Mouse (Mus musculus) bone marrow, adult 2 months (tissue): ENCODE results near the gene Tnfaip8l3. TPM values are rescaled to one million over a fixed set of nuclear protein-coding genes. Genes with fewer than 3 reads are reported as not detected.
"Not testable (repeated sequence)": the region's sequence is repeated elsewhere in the genome, so short reads cannot be mapped to it uniquely, and the experiment has no call there.

Experiments used
- H3K27ac ChIP-seq: fragments of 200-500 bp; 2 replicates; pipeline ENCODE4 v1.5.1; 2012; ENCODE audit warnings: low read depth, mild to moderate bottlenecking, control low read depth, inconsistent platforms, low read length; ENCODE audit not compliant: control insufficient read depth, poor library complexity, insufficient read depth
- H3K4me1 ChIP-seq: fragments of 200-500 bp; 2 replicates; pipeline ENCODE4 v1.6.1; 2011; ENCODE audit warnings: low read length; ENCODE audit not compliant: control insufficient read depth, insufficient read depth
- H3K4me3 ChIP-seq: fragments of 200-500 bp; replicated peaks from 2 replicates; pipeline ENCODE3; 2011; ENCODE audit warnings: mild to moderate bottlenecking, low read depth, low read length, control low read depth; ENCODE audit not compliant: control insufficient read depth
- CTCF ChIP-seq: fragments of 200-500 bp; IDR thresholded peaks from 2 replicates; pipeline ENCODE4 v1.5.1; 2011; ENCODE audit warnings: low read length, control low read depth; ENCODE audit not compliant: control insufficient read depth, insufficient read depth
- POLR2A ChIP-seq: fragments of 200-500 bp; IDR thresholded peaks from 2 replicates; pipeline ENCODE4 v1.6.1; 2011; ENCODE audit warnings: low read depth, mild to moderate bottlenecking, control low read depth, low read length, borderline replicate concordance; ENCODE audit not compliant: control insufficient read depth
- WGBS: fragments of 180-500 bp; shearing (Covaris S2); methylation state at CpG from one replicate; pipeline ENCODE4 v1.1.7; 2018; 5-methylcytosine and 5-hydroxymethylcytosine counted together
- polyA plus RNA-seq: library from polyadenylated mRNA; stranded (reverse); fragments of >200 nt; gene quantifications from 2 replicates; pipeline ENCODE4 v1.2.4, GENCODE M21; 2011; ENCODE audit warnings: low replicate concordance; ENCODE audit not compliant: missing spikeins, insufficient read depth, insufficient read length

Tnfaip8l3 gene
- polyA plus RNA-seq, 1 experiment, result not detected

GRCm38 (mm10) chr9:54037717-54038116 lies 30.5 kb downstream of the Tnfaip8l3 start:
- Histone ChIP-seq H3K4me3 (no peak overlapping the region), H3K4me1 (no peaks in the 10 kb centered on the region), H3K27ac (no peak overlapping the region)
- TF ChIP-seq POLR2A, result no peak
- 73% methylated on average over 9 of the region's 9 CpGs for WGBS

- Histone ChIP-seq H3K4me1 (no peaks in the 10 kb centered on the region), H3K27ac (no peak overlapping the region), H3K4me3 (no peak overlapping the region)
- TF ChIP-seq CTCF (no peak), POLR2A (no peak)
- 70% methylated on average over 5 of the region's 5 CpGs for WGBS
These were observed 33.5 kb downstream of the Tnfaip8l3 start for GRCm38 (mm10) chr9:54034691-54035090.

- 8% methylated on average over 3 of the region's 3 CpGs for WGBS
- no peaks in the 10 kb centered on the region for H3K4me1 ChIP-seq
- TF ChIP-seq POLR2A, result no peak
- TF ChIP-seq CTCF, result no peak
- no peak overlapping the region for H3K4me3 ChIP-seq
- no peak overlapping the region for H3K27ac ChIP-seq
These were observed 45.4 kb downstream of the Tnfaip8l3 start for GRCm38 (mm10) chr9:54022795-54023194.

DNA sequence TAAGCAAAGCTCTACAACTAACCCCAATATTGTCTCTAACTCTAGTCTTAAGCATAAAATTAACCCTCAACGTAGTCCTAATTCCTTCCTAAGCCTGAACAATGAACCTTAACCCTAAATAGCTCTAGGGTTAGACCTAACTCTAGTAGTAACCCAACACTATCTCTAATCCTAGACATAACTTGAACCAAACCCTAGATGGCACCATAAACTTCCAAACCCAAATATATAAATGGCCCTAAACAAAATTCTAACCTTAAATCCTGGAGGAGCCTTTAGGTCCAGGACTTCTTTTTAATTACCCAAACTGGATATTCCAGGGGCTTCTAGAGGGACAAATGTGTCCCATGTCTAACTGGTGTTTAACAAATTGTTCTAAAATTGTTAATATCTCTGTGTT lies 73.7 kb downstream of the Tnfaip8l3 start:
- 65% methylated on average over 1 of the region's 1 CpGs for WGBS
- H3K4me1 ChIP-seq, result no peaks in the 10 kb centered on the region
- no peak overlapping the region for H3K4me3 ChIP-seq
- no peak overlapping the region for H3K27ac ChIP-seq
- TF ChIP-seq CTCF (no peak), POLR2A (no peak)

GRCm38 (mm10) chr9:53992567-53992966 lies 75.6 kb downstream of the Tnfaip8l3 start:
- H3K4me3 ChIP-seq, H3K4me1 ChIP-seq, H3K27ac ChIP-seq: not testable (repeated sequence)

GRCm38 (mm10) chr9:53990921-53991320 lies 77.3 kb downstream of the Tnfaip8l3 start:
- H3K4me1 ChIP-seq, result no peaks in the 10 kb centered on the region
- TF ChIP-seq POLR2A (no peak), CTCF (peak; percentile 41)
- H3K4me3 ChIP-seq, result no peak overlapping the region
- 2% methylated on average over 3 of the region's 3 CpGs for WGBS
- H3K27ac ChIP-seq, result no peak overlapping the region

DNA sequence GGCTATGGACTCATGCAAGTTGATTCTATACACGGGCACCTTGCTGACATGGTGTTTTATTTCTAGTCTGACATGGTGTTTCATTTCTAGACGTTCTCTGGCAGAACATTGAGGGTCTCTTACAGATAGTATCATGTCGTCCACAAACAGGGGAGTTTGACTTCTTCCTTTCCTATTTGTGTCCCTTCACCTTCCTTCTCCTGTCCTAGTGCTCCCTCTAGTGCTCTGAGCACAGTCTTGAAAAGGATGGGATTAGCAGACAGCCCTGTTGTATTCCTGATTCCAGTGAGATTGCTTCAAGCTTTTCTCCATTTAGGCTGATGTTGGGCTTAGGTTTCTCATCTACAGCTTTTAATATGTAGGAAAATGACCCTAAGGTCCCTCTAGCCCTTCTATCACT lies 81.2 kb downstream of the Tnfaip8l3 start:
- Histone ChIP-seq H3K27ac (no peak overlapping the region), H3K4me1 (no peaks in the 10 kb centered on the region), H3K4me3 (no peak overlapping the region)
- WGBS, result 22% methylated on average over 3 of the region's 3 CpGs
- TF ChIP-seq CTCF (no peak), POLR2A (no peak)

DNA sequence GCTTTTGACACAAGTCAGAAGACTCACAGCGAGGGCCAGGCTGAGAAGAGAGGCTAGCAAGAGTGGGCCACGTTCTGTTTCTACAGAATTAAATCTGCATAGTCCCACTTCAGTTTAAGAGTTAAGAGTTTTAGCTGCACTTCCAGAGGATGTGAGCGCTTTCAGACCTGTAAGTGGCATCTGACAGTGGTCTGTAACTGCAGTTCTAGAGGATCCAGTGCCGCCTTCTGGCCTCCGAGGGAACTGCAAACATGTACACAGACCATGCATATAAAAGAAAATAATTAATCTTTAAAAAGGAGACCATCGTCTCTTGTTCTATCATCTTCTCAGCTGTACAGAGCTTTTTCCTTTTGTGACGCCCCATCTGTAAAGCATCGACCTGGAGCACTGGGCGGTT lies 83.3 kb downstream of the Tnfaip8l3 start:
- no peaks in the 10 kb centered on the region for H3K4me1 ChIP-seq
- 34% methylated on average over 9 of the region's 9 CpGs for WGBS
- no peak overlapping the region for H3K27ac ChIP-seq
- TF ChIP-seq CTCF, result no peak
- TF ChIP-seq POLR2A, result no peak
- H3K4me3 ChIP-seq, result no peak overlapping the region

DNA sequence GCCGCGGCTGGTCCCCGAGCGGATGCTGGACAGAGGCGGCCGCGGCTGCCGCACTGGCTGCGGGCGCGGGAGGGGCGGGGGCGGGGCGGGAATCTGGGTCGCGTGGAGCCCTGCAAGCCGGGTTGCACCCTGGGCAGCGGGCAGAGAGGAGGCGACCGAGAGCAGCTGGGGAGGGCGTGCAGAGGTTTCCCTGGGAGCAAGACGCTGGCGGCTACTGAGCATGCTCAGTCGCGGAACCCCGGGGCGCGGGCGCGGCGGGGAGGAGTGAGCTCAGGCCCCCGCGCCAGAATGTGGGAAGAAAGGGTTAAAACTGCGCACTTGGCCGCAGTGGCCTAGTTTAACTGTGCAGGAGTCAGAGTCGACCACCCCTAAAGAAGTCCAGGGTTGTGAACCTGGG lies 93.1 kb downstream of the Tnfaip8l3 start, which contains the start of gene Elmod1:
Gene Elmod1, minus strand, starts transcription at position 180 of the 397 bp plus-strand sequence.
- 1% methylated on average over 35 of the region's 36 CpGs for WGBS
- TF ChIP-seq CTCF, result no peak
- no peak for TF ChIP-seq POLR2A
- Histone ChIP-seq H3K4me3 (no peak within 1 kb of the TSS), H3K4me1 (no peaks in the 10 kb centered on the region), H3K27ac (no peak within 1 kb of the TSS)
